Mouse (Mus musculus): ENCODE measurements around the gene Lhx8. TPM values are rescaled to one million over a fixed set of nuclear protein-coding genes. Genes with fewer than 3 reads are reported as not detected.

Lhx8 gene
- polyA plus RNA-seq, 1 experiment from 2014 or later, result 0.19 TPM

- under 1% methylated on average over 20 of the region's 20 CpGs for WGBS
- H3K27ac ChIP-seq, result no peak overlapping the region
- ATAC-seq, result peak; percentile 29; the same call in 1 of the 2 replicates
- peak overlapping the region; percentile 15 for H3K4me3 ChIP-seq (replicated peaks)
- H3K4me1 ChIP-seq (replicated peaks), result peaks cover 18% of the 10 kb centered on the region
- no peak overlapping the region for H3K9ac ChIP-seq
- H3K27me3 ChIP-seq (replicated peaks), result peaks cover 76% of the 10 kb centered on the region
- no peaks in the 10 kb centered on the region for H3K9me3 ChIP-seq
- peak overlapping the region; percentile 48 for H3K4me2 ChIP-seq (replicated peaks)
- H3K36me3 ChIP-seq, result no peaks in the 10 kb centered on the region
Observed at GRCm38 (mm10) chr3:154332213-154332530, 1.7 kb upstream of the Lhx8 start.

GRCm38 (mm10) chr3:154331506-154332212, 1.2 kb upstream of the Lhx8 start:
- Histone ChIP-seq H3K27me3 (replicated peaks) (peaks cover 78% of the 10 kb centered on the region), H3K9me3 (no peaks in the 10 kb centered on the region), H3K4me2 (replicated peaks) (peak overlapping the region; percentile 48), H3K9ac (no peak overlapping the region), H3K4me1 (replicated peaks) (peaks cover 18% of the 10 kb centered on the region), H3K4me3 (replicated peaks) (peak overlapping the region; percentile 15), H3K36me3 (no peaks in the 10 kb centered on the region), H3K27ac (no peak overlapping the region)
- 2% methylated on average over 21 of the region's 21 CpGs for WGBS
- no peak; the same call in 1 of the 2 replicates for ATAC-seq

GRCm38 (mm10) chr3:154331003-154331340, 513 bp upstream of the Lhx8 start:
- Histone ChIP-seq H3K4me3 (replicated peaks) (no peak overlapping the region), H3K9ac (no peak overlapping the region), H3K4me1 (replicated peaks) (peaks cover 18% of the 10 kb centered on the region), H3K27me3 (replicated peaks) (peaks cover 73% of the 10 kb centered on the region), H3K27ac (no peak overlapping the region), H3K4me2 (replicated peaks) (no peak overlapping the region), H3K9me3 (no peaks in the 10 kb centered on the region), H3K36me3 (no peaks in the 10 kb centered on the region)
- under 1% methylated on average over 10 of the region's 10 CpGs for WGBS
- ATAC-seq, result no peak

- H3K9me3 ChIP-seq, result no peaks in the 10 kb centered on the region
- H3K9ac ChIP-seq, result no peak overlapping the region
- H3K27ac ChIP-seq, result no peak overlapping the region
- ATAC-seq, result no peak
- H3K36me3 ChIP-seq, result no peaks in the 10 kb centered on the region
- WGBS, result 1% methylated on average over 54 of the region's 54 CpGs
- peaks cover 18% of the 10 kb centered on the region for H3K4me1 ChIP-seq (replicated peaks)
- H3K4me2 ChIP-seq (replicated peaks), result peak overlapping the region; percentile 39; the same call in 1 of the 2 replicates
- no peak overlapping the region; the same call in 1 of the 2 replicates for H3K4me3 ChIP-seq (replicated peaks)
- peaks cover 70% of the 10 kb centered on the region for H3K27me3 ChIP-seq (replicated peaks)
Observed at GRCm38 (mm10) chr3:154329323-154330180, 907 bp downstream of the Lhx8 start.

GRCm38 (mm10) chr3:154328721-154329322, 1.6 kb downstream of the Lhx8 start:
- Histone ChIP-seq H3K4me2 (replicated peaks) (peak overlapping the region; percentile 74), H3K27me3 (replicated peaks) (peaks cover 69% of the 10 kb centered on the region), H3K4me3 (replicated peaks) (peak overlapping the region; percentile 40), H3K36me3 (no peaks in the 10 kb centered on the region), H3K4me1 (replicated peaks) (peaks cover 18% of the 10 kb centered on the region), H3K9me3 (no peaks in the 10 kb centered on the region), H3K27ac (no peak overlapping the region), H3K9ac (peak overlapping the region; percentile 17; the same call in 1 of the 2 replicates)
- under 1% methylated on average over 22 of the region's 22 CpGs for WGBS
- no peak for ATAC-seq

GRCm38 (mm10) chr3:154327883-154328720, 2.4 kb downstream of the Lhx8 start:
- WGBS, result under 1% methylated on average over 81 of the region's 86 CpGs
- Histone ChIP-seq H3K9ac (peak overlapping the region; percentile 17; the same call in 1 of the 2 replicates), H3K27ac (no peak overlapping the region), H3K4me3 (replicated peaks) (peak overlapping the region; percentile 40), H3K9me3 (no peaks in the 10 kb centered on the region), H3K4me2 (replicated peaks) (peak overlapping the region; percentile 74), H3K36me3 (no peaks in the 10 kb centered on the region), H3K27me3 (replicated peaks) (peaks cover 69% of the 10 kb centered on the region), H3K4me1 (replicated peaks) (peaks cover 18% of the 10 kb centered on the region)
- ATAC-seq, result peak; percentile 83

- Histone ChIP-seq H3K27ac (no peak overlapping the region), H3K9ac (no peak overlapping the region), H3K4me3 (replicated peaks) (no peak overlapping the region), H3K4me1 (replicated peaks) (peaks cover 16% of the 10 kb centered on the region), H3K36me3 (no peaks in the 10 kb centered on the region), H3K27me3 (replicated peaks) (peaks cover 66% of the 10 kb centered on the region), H3K4me2 (replicated peaks) (no peak overlapping the region), H3K9me3 (no peaks in the 10 kb centered on the region)
- WGBS, result 3% methylated on average over 13 of the region's 13 CpGs
- ATAC-seq, result peak; percentile 3; the same call in 1 of the 2 replicates
Observed at GRCm38 (mm10) chr3:154327110-154327882, 3.2 kb downstream of the Lhx8 start.

GRCm38 (mm10) chr3:154321921-154322574, 8.4 kb downstream of the Lhx8 start:
- H3K27me3 ChIP-seq (replicated peaks), result peaks cover 35% of the 10 kb centered on the region
- no peaks in the 10 kb centered on the region for H3K4me1 ChIP-seq (replicated peaks)
- H3K4me3 ChIP-seq (replicated peaks), result no peak overlapping the region
- no peak overlapping the region for H3K27ac ChIP-seq
- no peak overlapping the region for H3K4me2 ChIP-seq (replicated peaks)
- H3K36me3 ChIP-seq, result no peaks in the 10 kb centered on the region
- 63% methylated on average over 13 of the region's 13 CpGs for WGBS
- no peak for ATAC-seq
- H3K9ac ChIP-seq, result no peak overlapping the region
- no peaks in the 10 kb centered on the region for H3K9me3 ChIP-seq

GRCm38 (mm10) chr3:154317651-154318248, 12.7 kb downstream of the Lhx8 start:
- ATAC-seq, result no peak
- Histone ChIP-seq H3K27me3 (replicated peaks) (peaks cover 8% of the 10 kb centered on the region), H3K4me1 (replicated peaks) (no peaks in the 10 kb centered on the region), H3K36me3 (no peaks in the 10 kb centered on the region), H3K9ac (no peak overlapping the region), H3K4me3 (replicated peaks) (no peak overlapping the region), H3K4me2 (replicated peaks) (no peak overlapping the region), H3K27ac (no peak overlapping the region), H3K9me3 (no peaks in the 10 kb centered on the region)
- 12% methylated on average over 5 of the region's 5 CpGs for WGBS

- WGBS, result 51% methylated on average over 16 of the region's 16 CpGs
- ATAC-seq, result peak; percentile 65
Observed at GRCm38 (mm10) chr3:154305163-154305884, 25.1 kb downstream of the Lhx8 start.

More at GRCm38 (mm10) chr3:154305163-154305884, 25.1 kb downstream of the Lhx8 start:
- Histone ChIP-seq H3K27me3 (replicated peaks) (no peaks in the 10 kb centered on the region), H3K9ac (no peak overlapping the region), H3K27ac (no peak overlapping the region), H3K9me3 (no peaks in the 10 kb centered on the region), H3K36me3 (no peaks in the 10 kb centered on the region), H3K4me2 (replicated peaks) (no peak overlapping the region), H3K4me3 (replicated peaks) (no peak overlapping the region), H3K4me1 (replicated peaks) (no peaks in the 10 kb centered on the region)
